Mouse (Mus musculus) bone marrow macrophage, adult 2 months (primary cell): ENCODE data around the gene Ccnjl.

Experiments
- CTCF ChIP-seq: IDR thresholded peaks from 2 replicates; pipeline ENCODE4 v1.5.1; 2012; ENCODE audit warnings: low read depth, mild to moderate bottlenecking, low read length, moderate library complexity
- POLR2A ChIP-seq: IDR thresholded peaks from 2 replicates; pipeline ENCODE4 v1.6.1; 2012; ENCODE audit warnings: mild to moderate bottlenecking, low read depth, low read length, borderline replicate concordance

DNA sequence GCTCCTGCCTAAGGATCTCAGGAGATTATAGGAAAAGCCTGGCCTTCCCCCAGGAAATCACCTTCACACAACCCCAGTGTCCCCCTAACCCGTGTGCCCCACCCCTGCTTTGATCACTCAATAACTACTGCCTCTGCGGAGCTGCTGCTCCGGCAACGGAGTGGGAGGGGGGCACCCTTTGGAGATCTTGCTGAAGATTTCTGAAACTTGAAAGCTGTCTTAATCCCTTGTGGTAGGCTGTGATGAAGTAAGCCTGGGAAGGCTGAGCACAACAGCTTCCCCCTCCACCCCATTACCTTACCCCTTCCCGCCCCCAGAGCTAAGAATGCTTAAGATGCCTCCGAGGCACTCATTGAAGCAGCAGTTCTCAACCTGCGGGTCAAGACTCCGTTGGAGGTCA is 37.3 kb downstream of the Ccnjl start:
- TF ChIP-seq POLR2A, result no peak
- no peak for TF ChIP-seq CTCF
